Mouse (Mus musculus) liver, adult 2 months (tissue): ENCODE measurements around the gene Ankrd50. TPM values are rescaled to one million over a fixed set of nuclear protein-coding genes. Genes with fewer than 3 reads are reported as not detected.

Source experiments
- DNase-seq: peaks from one replicate; pipeline ENCODE4 v3.0.0-alpha.2; 2011; ENCODE audit warnings: low read depth, low spot score; ENCODE audit errors: extremely low read depth
- H3K27ac ChIP-seq: fragments of 200-500 bp; replicated peaks from 2 replicates; pipeline ENCODE4 v1.5.1; 2012; ENCODE audit warnings: low read depth, mild to moderate bottlenecking, control low read depth, inconsistent platforms, low read length; ENCODE audit not compliant: insufficient read depth
- H3K27me3 ChIP-seq: fragments of 200-500 bp; 2 replicates; pipeline ENCODE4 v1.6.1; 2012; ENCODE audit warnings: mild to moderate bottlenecking, moderate library complexity, low read length, inconsistent platforms; ENCODE audit not compliant: control insufficient read depth, insufficient read depth
- H3K36me3 ChIP-seq: fragments of 200-500 bp; 2 replicates; pipeline ENCODE4 v1.6.1; 2012; ENCODE audit warnings: low read length, inconsistent platforms; ENCODE audit not compliant: control insufficient read depth, insufficient read depth
- H3K4me1 ChIP-seq: fragments of 200-500 bp; 2 replicates; pipeline ENCODE4 v1.6.1; 2011; ENCODE audit warnings: low read length; ENCODE audit not compliant: control insufficient read depth, insufficient read depth
- H3K4me3 ChIP-seq: fragments of 200-500 bp; 2 replicates; pipeline ENCODE4 v1.5.1; 2011; ENCODE audit warnings: low read depth, mild to moderate bottlenecking, control low read depth, low read length, moderate library complexity; ENCODE audit not compliant: insufficient read depth
- H3K79me2 ChIP-seq: fragments of 200-500 bp; 2 replicates; pipeline ENCODE4 v1.6.1; 2012; ENCODE audit warnings: inconsistent platforms, mild to moderate bottlenecking, low read length, moderate library complexity; ENCODE audit not compliant: control insufficient read depth, insufficient read depth
- H3K9ac ChIP-seq: fragments of 200-500 bp; 2 replicates; pipeline ENCODE4 v1.6.1; 2012; ENCODE audit warnings: low read depth, mild to moderate bottlenecking, control low read depth, inconsistent platforms, low read length
- CTCF ChIP-seq: fragments of 200-500 bp; IDR thresholded peaks from 2 replicates; pipeline ENCODE4 v1.5.1; 2011; ENCODE audit warnings: low read depth, low read length, control low read depth
- POLR2A ChIP-seq: fragments of 200-500 bp; IDR thresholded peaks from 2 replicates; pipeline ENCODE4 v1.6.1; 2011; ENCODE audit warnings: low read length, control low read depth; ENCODE audit not compliant: insufficient read depth; ENCODE audit errors: extremely low read depth
- WGBS: fragments of 180-500 bp; shearing (Covaris S2); methylation state at CpG from one replicate; pipeline ENCODE4 v1.1.7; 2018; 5-methylcytosine and 5-hydroxymethylcytosine counted together
- polyA plus RNA-seq: library from polyadenylated mRNA; depleted of rRNA; stranded (reverse); fragments of >200 nt; gene quantifications from 2 replicates; pipeline ENCODE4 v1.2.3, GENCODE M21; 2012; rRNA removed
- total RNA-seq: library from RNA; depleted of rRNA; stranded (reverse); fragments of >200 nt; gene quantifications from 2 replicates; pipeline ENCODE4 v1.2.3, GENCODE M21; 2014; rRNA removed

Ankrd50 gene
- total RNA-seq = 5.4 and 7.3 TPM in 2 replicates
- polyA plus RNA-seq = 3.7 and 4.8 TPM in 2 replicates

- Histone ChIP-seq H3K4me3 (peak within 1 kb of the TSS; percentile 84), H3K27ac (peak within 1 kb of the TSS; percentile 63)
- DNase-seq = peak; percentile 89
Observed at GRCm38 (mm10) chr3:38484191-38485106, at the start of gene Ankrd50. Gene Ankrd50, minus strand, starts transcription at chr3:38484844.

DNA sequence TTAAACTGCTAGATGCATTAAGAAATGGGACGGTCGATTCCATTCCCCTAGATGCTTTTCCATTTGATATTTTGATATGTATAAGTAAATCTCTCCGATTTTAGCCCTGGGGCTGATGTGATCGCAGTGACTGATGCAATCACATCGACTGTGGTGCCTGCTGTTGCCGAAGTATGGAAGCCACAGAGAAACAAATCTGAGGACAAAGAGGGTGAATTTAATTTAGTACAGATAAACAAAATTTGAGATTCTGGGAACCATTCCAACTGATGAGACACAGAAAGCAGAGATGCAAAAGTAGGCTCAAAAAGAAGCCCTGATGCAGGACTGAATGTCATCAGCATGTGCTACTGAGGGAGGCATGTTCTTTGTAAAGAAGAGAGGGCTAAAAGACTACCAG, 49.6 kb upstream of the Ankrd50 start:
- TF ChIP-seq CTCF (no peak), POLR2A (no peak)
- H3K4me3 ChIP-seq = no peak overlapping the region
- H3K27ac ChIP-seq = no peak overlapping the region
- no peaks in the 10 kb centered on the region for H3K27me3 ChIP-seq
- DNase-seq = peak; percentile 19
- H3K9ac ChIP-seq = no peak overlapping the region
- no peaks in the 10 kb centered on the region for H3K36me3 ChIP-seq
- no peaks in the 10 kb centered on the region for H3K79me2 ChIP-seq
- no peaks in the 10 kb centered on the region for H3K4me1 ChIP-seq
- 85% methylated on average over 6 of the region's 6 CpGs for WGBS

More at GRCm38 (mm10) chr3:38484191-38485106, at the start of gene Ankrd50:
- TF ChIP-seq POLR2A (peak; percentile 24; the same call in 1 of the 2 replicates), CTCF (no peak)
- Histone ChIP-seq H3K4me1 (0 out of 2 replicates have a peak, but pooled peaks cover 4% of the 10 kb centered on the region), H3K9ac (peak within 1 kb of the TSS; percentile 91), H3K27me3 (no peaks in the 10 kb centered on the region), H3K36me3 (no peaks in the 10 kb centered on the region), H3K79me2 (peaks cover 5% of the 10 kb centered on the region; the same call in 1 of the 2 replicates)
- WGBS = under 1% methylated on average over 75 of the region's 81 CpGs

GRCm38 (mm10) chr3:38520426-38520825, 35.8 kb upstream of the Ankrd50 start:
- DNase-seq = no peak
- no peak for TF ChIP-seq POLR2A
- TF ChIP-seq CTCF = no peak
- H3K27ac ChIP-seq = no peak overlapping the region
- WGBS = 91% methylated on average over 2 of the region's 2 CpGs
- no peaks in the 10 kb centered on the region for H3K27me3 ChIP-seq
- no peak overlapping the region for H3K4me3 ChIP-seq
- no peaks in the 10 kb centered on the region for H3K36me3 ChIP-seq
- no peaks in the 10 kb centered on the region for H3K79me2 ChIP-seq
- H3K4me1 ChIP-seq = no peaks in the 10 kb centered on the region
- H3K9ac ChIP-seq = no peak overlapping the region

DNA sequence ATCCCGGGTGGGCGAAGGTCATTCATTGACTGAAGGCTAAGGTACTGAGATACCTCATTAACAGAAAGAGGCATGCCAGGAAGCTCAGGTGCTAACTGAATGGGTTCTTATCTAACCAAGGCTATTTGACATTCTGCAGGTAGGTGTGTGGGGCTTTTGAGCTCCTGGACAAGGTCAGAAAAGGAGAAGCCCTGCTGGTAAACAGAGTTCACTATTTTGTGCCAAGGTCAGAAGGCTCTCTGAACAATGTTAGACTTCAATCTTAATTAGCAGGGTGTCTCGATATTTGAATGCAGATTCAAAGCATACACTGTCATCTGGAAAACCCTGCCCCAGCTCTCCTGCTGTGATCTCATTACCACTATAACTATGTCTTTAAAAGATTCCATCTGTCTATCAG, 35.3 kb upstream of the Ankrd50 start:
- TF ChIP-seq CTCF (no peak), POLR2A (no peak)
- no peak for DNase-seq
- no peaks in the 10 kb centered on the region for H3K4me1 ChIP-seq
- H3K27me3 ChIP-seq = no peaks in the 10 kb centered on the region
- no peak overlapping the region for H3K27ac ChIP-seq
- H3K79me2 ChIP-seq = no peaks in the 10 kb centered on the region
- H3K9ac ChIP-seq = no peak overlapping the region
- no peak overlapping the region for H3K4me3 ChIP-seq
- no peaks in the 10 kb centered on the region for H3K36me3 ChIP-seq
- 69% methylated on average over 3 of the region's 3 CpGs for WGBS

- Histone ChIP-seq H3K4me3 (no peak overlapping the region), H3K79me2 (no peaks in the 10 kb centered on the region)
- 71% methylated on average over 4 of the region's 4 CpGs for WGBS
Observed at GRCm38 (mm10) chr3:38503606-38504005, 19.0 kb upstream of the Ankrd50 start.

DNA sequence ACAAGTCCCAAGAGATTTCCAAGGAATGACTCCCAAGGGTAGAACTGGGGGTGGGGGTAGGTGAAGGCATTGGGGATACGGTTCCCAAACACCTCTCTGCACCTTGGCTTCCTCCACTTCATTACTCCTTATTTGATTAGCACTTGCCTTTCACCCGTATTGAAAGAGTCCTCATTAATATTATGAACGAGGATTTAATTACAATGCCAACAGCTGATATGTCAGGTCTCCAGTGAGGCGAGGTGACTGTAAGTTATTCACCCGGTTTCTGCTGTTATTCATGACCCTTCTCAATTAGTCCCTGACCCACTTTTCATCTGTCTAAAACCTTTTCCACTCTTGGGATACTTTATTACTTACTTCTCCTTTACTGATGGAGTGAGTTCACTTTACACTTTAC, 17.5 kb upstream of the Ankrd50 start:
- no peak for DNase-seq
- no peak overlapping the region for H3K27ac ChIP-seq
- H3K4me1 ChIP-seq = no peaks in the 10 kb centered on the region
- no peaks in the 10 kb centered on the region for H3K36me3 ChIP-seq
- H3K27me3 ChIP-seq = no peaks in the 10 kb centered on the region
- H3K9ac ChIP-seq = no peak overlapping the region
- H3K4me3 ChIP-seq = no peak overlapping the region
- no peak for TF ChIP-seq CTCF
- TF ChIP-seq POLR2A = no peak
- WGBS = 82% methylated on average over 5 of the region's 5 CpGs
- H3K79me2 ChIP-seq = no peaks in the 10 kb centered on the region

More at GRCm38 (mm10) chr3:38503606-38504005, 19.0 kb upstream of the Ankrd50 start:
- H3K9ac ChIP-seq = no peak overlapping the region
- H3K36me3 ChIP-seq = no peaks in the 10 kb centered on the region
- no peaks in the 10 kb centered on the region for H3K27me3 ChIP-seq
- no peak overlapping the region for H3K27ac ChIP-seq
- DNase-seq = no peak
- TF ChIP-seq CTCF (no peak), POLR2A (no peak)
- no peaks in the 10 kb centered on the region for H3K4me1 ChIP-seq
